Mouse (Mus musculus) midbrain, embryonic 11.5 days (tissue): ENCODE results near the gene Unc5a. TPM values are rescaled to one million over a fixed set of nuclear protein-coding genes. Genes with fewer than 3 reads are reported as not detected.

ENCODE experiments used
- ATAC-seq: fragments of 200-750 bp; cut with Nextera tagmentation; 2 replicates; pipeline ENCODE4 v1.8.0; 2017; ENCODE audit warnings: moderate TSS enrichment, moderate library complexity; ENCODE audit not compliant: low FRiP score
- DNase-seq: peaks from one replicate; pipeline ENCODE4 v3.0.0; 2015; ENCODE audit warnings: low spot score; ENCODE audit errors: missing footprints
- H3K27ac ChIP-seq: fragments of 300-500 bp; sonication (generic); 2 replicates; pipeline ENCODE4 v1.5.1; 2014; ENCODE audit warnings: low read depth, low read length
- H3K27me3 ChIP-seq: fragments of 300-500 bp; sonication (generic); 2 replicates; pipeline ENCODE4 v1.6.1; 2014; ENCODE audit warnings: mild to moderate bottlenecking, low read length, moderate library complexity, mixed read lengths; ENCODE audit not compliant: control insufficient read depth, insufficient read depth
- H3K36me3 ChIP-seq: fragments of 300-500 bp; sonication (generic); 2 replicates; pipeline ENCODE4 v1.6.1; 2014; ENCODE audit warnings: mild to moderate bottlenecking, low read length, moderate library complexity, mixed read lengths; ENCODE audit not compliant: control insufficient read depth, insufficient read depth
- H3K4me1 ChIP-seq: fragments of 300-500 bp; sonication (generic); 2 replicates; pipeline ENCODE4 v1.6.1; 2014; ENCODE audit warnings: low read length; ENCODE audit not compliant: control insufficient read depth, insufficient read depth
- H3K4me2 ChIP-seq: fragments of 300-500 bp; sonication (generic); 2 replicates; pipeline ENCODE4 v1.6.1; 2014; ENCODE audit warnings: mild to moderate bottlenecking, moderate library complexity
- H3K4me3 ChIP-seq: fragments of 300-500 bp; sonication (generic); 2 replicates; pipeline ENCODE4 v1.5.1; 2014; ENCODE audit warnings: low read depth, low read length
- H3K9ac ChIP-seq: fragments of 300-500 bp; sonication (generic); 2 replicates; pipeline ENCODE4 v1.6.1; 2014; ENCODE audit warnings: low read length
- H3K9me3 ChIP-seq: fragments of 300-500 bp; sonication (generic); 2 replicates; pipeline ENCODE4 v1.6.1; 2016; ENCODE audit warnings: low read length; ENCODE audit not compliant: control insufficient read depth
- WGBS: fragments of 180-500 bp; shearing (Covaris S2); extraction: QIAGEN DNeasy Blood & Tissue Kit; methylation state at CpG from one replicate; pipeline ENCODE4 v1.1.7; 2014; 5-methylcytosine and 5-hydroxymethylcytosine counted together
- polyA plus RNA-seq: library from polyadenylated mRNA; unstranded; fragments of >200 nt; fragmentation: Nextera tagmentation; extraction: Ambion mirVana; gene quantifications from 2 replicates; pipeline ENCODE4 v1.2.1, GENCODE M21; 2014

The Unc5a gene
- polyA plus RNA-seq, 1 experiment from 2014 or later, result 2.9 TPM

- Histone ChIP-seq H3K27ac (no peak overlapping the region), H3K4me1 (peaks cover 29% of the 10 kb centered on the region), H3K36me3 (no peaks in the 10 kb centered on the region), H3K27me3 (no peaks in the 10 kb centered on the region; the same call in 1 of the 2 replicates), H3K9me3 (no peaks in the 10 kb centered on the region), H3K4me3 (no peak overlapping the region), H3K4me2 (no peak overlapping the region), H3K9ac (no peak overlapping the region)
- WGBS, result 76% methylated on average over 11 of the region's 11 CpGs
- DNase-seq, result no peak
- no peak for ATAC-seq
Observed at GRCm38 (mm10) chr13:55004646-55005045, 55.4 kb downstream of the Unc5a start.

- ATAC-seq, result no peak
- Histone ChIP-seq H3K27ac (no peak overlapping the region; the same call in 1 of the 2 replicates), H3K4me3 (no peak overlapping the region), H3K27me3 (peaks cover 8% of the 10 kb centered on the region; the same call in 1 of the 2 replicates), H3K4me1 (peaks cover 29% of the 10 kb centered on the region), H3K36me3 (no peaks in the 10 kb centered on the region), H3K9me3 (no peaks in the 10 kb centered on the region), H3K9ac (no peak overlapping the region), H3K4me2 (no peak overlapping the region)
- DNase-seq, result no peak
- 77% methylated on average over 31 of the region's 31 CpGs for WGBS
Observed at GRCm38 (mm10) chr13:55005691-55006414, 56.6 kb downstream of the Unc5a start.

- H3K9me3 ChIP-seq, result no peaks in the 10 kb centered on the region
- 89% methylated on average over 7 of the region's 7 CpGs for WGBS
- no peak overlapping the region; the same call in 1 of the 2 replicates for H3K27ac ChIP-seq
- H3K4me2 ChIP-seq, result no peak overlapping the region
- no peaks in the 10 kb centered on the region for H3K36me3 ChIP-seq
- no peak overlapping the region for H3K9ac ChIP-seq
- DNase-seq, result no peak
- H3K27me3 ChIP-seq, result peaks cover 8% of the 10 kb centered on the region; the same call in 1 of the 2 replicates
- no peak for ATAC-seq
- no peak overlapping the region for H3K4me3 ChIP-seq
- peaks cover 29% of the 10 kb centered on the region for H3K4me1 ChIP-seq
Observed at GRCm38 (mm10) chr13:55006415-55006742, 57.2 kb downstream of the Unc5a start.

GRCm38 (mm10) chr13:55008589-55008988 is 59.4 kb downstream of the Unc5a start:
- H3K4me2 ChIP-seq, result peak overlapping the region; percentile 2; the same call in 1 of the 2 replicates

GRCm38 (mm10) chr13:55011103-55011502 is 61.9 kb downstream of the Unc5a start:
- H3K9ac ChIP-seq, result no peak overlapping the region
- 90% methylated on average over 15 of the region's 15 CpGs for WGBS
- peaks cover 10% of the 10 kb centered on the region; the same call in 1 of the 2 replicates for H3K27me3 ChIP-seq
- DNase-seq, result no peak
- H3K4me3 ChIP-seq, result no peak overlapping the region
- ATAC-seq, result no peak
- no peaks in the 10 kb centered on the region for H3K36me3 ChIP-seq
- no peak overlapping the region for H3K4me2 ChIP-seq
- no peaks in the 10 kb centered on the region for H3K9me3 ChIP-seq
- H3K4me1 ChIP-seq, result peaks cover 33% of the 10 kb centered on the region
- no peak overlapping the region for H3K27ac ChIP-seq

More at GRCm38 (mm10) chr13:55008589-55008988, 59.4 kb downstream of the Unc5a start:
- DNase-seq (peak; percentile 98), ATAC-seq (peak; percentile 86)
- peaks cover 34% of the 10 kb centered on the region for H3K4me1 ChIP-seq
- peaks cover 10% of the 10 kb centered on the region; the same call in 1 of the 2 replicates for H3K27me3 ChIP-seq
- 29% methylated on average over 6 of the region's 6 CpGs for whole genome bisulfite sequencing
- no peak overlapping the region for H3K4me3 ChIP-seq
- no peaks in the 10 kb centered on the region for H3K36me3 ChIP-seq
- no peaks in the 10 kb centered on the region for H3K9me3 ChIP-seq
- H3K9ac ChIP-seq, result no peak overlapping the region
- H3K27ac ChIP-seq, result no peak overlapping the region

GRCm38 (mm10) chr13:55011981-55012478 is 62.8 kb downstream of the Unc5a start:
- Histone ChIP-seq H3K4me2 (peak overlapping the region; percentile 22; the same call in 1 of the 2 replicates), H3K4me1 (peaks cover 33% of the 10 kb centered on the region), H3K27me3 (peaks cover 10% of the 10 kb centered on the region; the same call in 1 of the 2 replicates), H3K27ac (no peak overlapping the region), H3K36me3 (no peaks in the 10 kb centered on the region), H3K4me3 (no peak overlapping the region), H3K9me3 (no peaks in the 10 kb centered on the region), H3K9ac (0 out of 2 replicates have a peak overlapping the region, but pooled peaks have one; percentile 4)
- DNase-seq (peak; percentile 90), ATAC-seq (peak; percentile 56)
- WGBS, result 4% methylated on average over 14 of the region's 14 CpGs

- Histone ChIP-seq H3K4me2 (no peak overlapping the region), H3K27ac (no peak overlapping the region), H3K4me1 (peaks cover 17% of the 10 kb centered on the region), H3K9me3 (no peaks in the 10 kb centered on the region), H3K9ac (no peak overlapping the region), H3K4me3 (no peak overlapping the region), H3K36me3 (no peaks in the 10 kb centered on the region), H3K27me3 (peaks cover 10% of the 10 kb centered on the region; the same call in 1 of the 2 replicates)
- ATAC-seq (no peak), DNase-seq (no peak)
- WGBS, result 17% methylated on average over 9 of the region's 9 CpGs
Observed at GRCm38 (mm10) chr13:55013702-55014344, 64.6 kb downstream of the Unc5a start.

- DNase-seq (no peak), ATAC-seq (no peak)
- no peaks in the 10 kb centered on the region for H3K36me3 ChIP-seq
- WGBS, result 55% methylated on average over 9 of the region's 9 CpGs
- H3K27me3 ChIP-seq, result peaks cover 10% of the 10 kb centered on the region; the same call in 1 of the 2 replicates
- no peaks in the 10 kb centered on the region for H3K9me3 ChIP-seq
- H3K4me2 ChIP-seq, result no peak overlapping the region
- H3K27ac ChIP-seq, result no peak overlapping the region
- no peak overlapping the region for H3K9ac ChIP-seq
- no peak overlapping the region for H3K4me3 ChIP-seq
- H3K4me1 ChIP-seq, result peaks cover 11% of the 10 kb centered on the region
Observed at GRCm38 (mm10) chr13:55014451-55014850, 65.2 kb downstream of the Unc5a start.
